ENCODE assay signal across 18 mouse cellular contexts in the genomic region with DNA sequence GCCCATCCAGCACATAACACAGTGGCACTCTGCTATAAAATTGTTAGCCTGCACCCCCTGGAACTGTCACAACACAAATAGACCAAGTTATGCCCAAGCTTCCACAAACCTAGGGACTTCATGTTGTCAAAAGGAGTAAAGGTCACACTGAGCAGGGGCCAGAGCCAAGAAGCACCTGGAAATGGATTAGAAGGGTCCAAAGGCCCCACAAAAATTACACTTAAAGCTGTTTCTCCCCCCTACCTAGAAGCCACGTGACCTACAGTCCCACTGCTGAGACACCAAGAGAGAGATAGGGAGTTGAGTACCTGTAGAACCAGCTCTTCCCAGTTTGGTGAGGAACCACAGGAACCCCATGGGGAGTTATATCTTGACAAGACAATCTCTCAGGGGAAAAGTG.
"Had no signal": no experiment of that assay in that cellular context is flagged by ENCODE, and none has a peak within 500 bp of the region (broad histone marks: within the 10 kb centered on the region; RNA-seq: fewer than 3 reads in every experiment).

No protein-coding gene starts in this region.

- H3K4me1 ChIP-seq: midbrain, embryonic 12.5 days; midbrain, embryonic 15.5 days; neural tube, embryonic 13.5 days had no signal

- H3K27ac ChIP-seq: kidney, postnatal 0 days; limb, embryonic 13.5 days; liver, embryonic 13.5 days; macrophage; midbrain, embryonic 12.5 days; midbrain, embryonic 15.5 days; neural tube, embryonic 13.5 days; stomach, embryonic 15.5 days had no signal

- DNase-seq: kidney, postnatal 4 days; liver; liver, embryonic 13.5 days; lung, embryonic 14.5 days; retina, postnatal 1 day; right cerebral cortex, postnatal 25 days; spleen, adult 18-20 months; thymus, postnatal 36 days had no signal

- H3K4me2 ChIP-seq: limb, embryonic 13.5 days; liver, embryonic 13.5 days; lung, embryonic 14.5 days; midbrain, embryonic 12.5 days; midbrain, embryonic 15.5 days; neural tube, embryonic 13.5 days; stomach, embryonic 15.5 days had no signal

- H3K4me3 ChIP-seq: limb, embryonic 10.5 days; limb, embryonic 13.5 days; liver, embryonic 13.5 days; midbrain, embryonic 12.5 days; midbrain, embryonic 15.5 days; myocyte; neural tube, embryonic 13.5 days; stomach, embryonic 15.5 days had no signal

- H3K9me3 ChIP-seq: limb, embryonic 10.5 days; limb, embryonic 13.5 days; liver, embryonic 13.5 days; midbrain, embryonic 12.5 days; midbrain, embryonic 15.5 days; neural tube, embryonic 13.5 days; stomach, embryonic 15.5 days had no signal

- ATAC-seq: lung, postnatal 0 days; midbrain, embryonic 15.5 days had no signal

- H3K9ac ChIP-seq: limb, embryonic 13.5 days; liver, embryonic 13.5 days; lung, embryonic 14.5 days; midbrain, embryonic 12.5 days; midbrain, embryonic 15.5 days; neural tube, embryonic 13.5 days; stomach, embryonic 15.5 days had no signal

- H3K27me3 ChIP-seq: limb, embryonic 13.5 days; liver, embryonic 13.5 days; midbrain, embryonic 15.5 days; stomach, embryonic 15.5 days had no signal

- H3K36me3 ChIP-seq: limb, embryonic 10.5 days; limb, embryonic 13.5 days; liver, embryonic 13.5 days; midbrain, embryonic 12.5 days; midbrain, embryonic 15.5 days; neural tube, embryonic 13.5 days; stomach, embryonic 15.5 days had no signal
